Mouse (Mus musculus) megakaryocyte, embryonic 14.5 days (primary cell): ENCODE data around the gene Mlh3.

Source experiments
- FLI1 ChIP-seq: IDR thresholded peaks from 2 replicates; pipeline ENCODE4 v1.6.1; 2012; ENCODE audit warnings: low read length, inconsistent platforms, mixed read lengths
- GATA1 ChIP-seq: IDR thresholded peaks from 3 replicates; pipeline ENCODE4 v1.6.1; 2012; ENCODE audit warnings: mixed read lengths, low read length, inconsistent platforms, borderline replicate concordance

DNA sequence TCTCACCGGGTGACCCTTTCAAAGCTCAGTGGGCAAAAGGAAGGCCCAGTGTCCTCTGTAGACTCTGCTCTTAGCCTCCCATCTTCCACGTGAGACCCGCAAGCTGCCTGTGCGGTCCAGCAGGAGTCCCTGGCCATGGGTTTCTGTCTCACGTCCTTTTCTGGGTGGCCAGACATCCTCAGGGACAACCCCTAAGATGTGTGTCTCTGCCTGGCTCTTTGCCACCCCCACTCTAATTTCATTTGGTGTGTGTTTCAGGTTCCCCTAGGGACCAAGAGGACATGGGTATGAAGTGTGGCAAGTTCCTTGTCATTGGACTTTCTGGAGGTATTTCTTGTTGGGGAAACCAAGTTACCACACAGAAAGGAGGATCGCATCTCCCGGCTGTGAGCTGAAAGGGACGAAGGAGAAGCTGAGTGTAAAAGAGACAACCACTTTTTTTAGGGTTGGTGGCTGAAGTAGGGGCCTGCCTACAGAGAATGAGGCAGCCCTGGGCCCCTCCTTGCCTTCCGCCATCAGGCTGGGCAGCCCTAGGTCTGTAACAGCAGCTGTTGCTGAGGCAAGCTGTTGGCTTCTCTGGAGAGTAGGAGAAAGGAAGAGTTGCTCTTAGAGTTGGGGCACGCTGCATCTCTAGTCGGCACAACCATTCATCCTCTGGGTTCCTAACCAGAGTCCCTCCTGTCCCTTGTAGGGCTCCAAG is 76.3 kb downstream of the Mlh3 start:
- TF ChIP-seq GATA1 (no peak), FLI1 (no peak)
